Mouse (Mus musculus): ENCODE results near the gene Tdrd9. TPM values are rescaled to one million over a fixed set of nuclear protein-coding genes. Genes with fewer than 3 reads are reported as not detected.

The Tdrd9 gene
- polyA plus RNA-seq, 1 experiment from 2014 or later: 0.10 TPM

DNA sequence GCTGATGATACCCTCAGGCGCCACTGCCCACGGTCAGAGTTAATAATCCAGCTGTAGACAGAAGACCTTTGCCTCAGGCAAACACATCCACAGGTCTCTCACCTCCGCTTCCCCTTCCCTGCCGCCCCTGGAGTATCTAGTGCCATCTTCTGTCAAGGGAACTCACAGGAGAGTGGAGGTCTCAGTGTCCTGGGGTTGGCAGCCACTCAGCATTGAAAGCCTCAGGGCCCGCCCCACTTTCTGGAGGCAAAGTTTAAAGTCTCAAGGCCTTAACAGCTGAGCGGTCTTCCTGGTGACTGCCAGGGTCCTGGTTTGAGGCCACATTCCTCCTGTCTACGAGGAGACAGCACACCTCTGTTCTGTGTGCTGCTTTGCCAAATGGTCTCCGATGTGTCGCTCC, 138.3 kb downstream of the Tdrd9 start:
- H3K27ac ChIP-seq: no peak overlapping the region
- no peaks in the 10 kb centered on the region for H3K9me3 ChIP-seq (replicated peaks)
- H3K36me3 ChIP-seq: no peaks in the 10 kb centered on the region
- peaks cover 71% of the 10 kb centered on the region for H3K27me3 ChIP-seq
- H3K9ac ChIP-seq: no peak overlapping the region
- H3K4me1 ChIP-seq (replicated peaks): peaks cover 8% of the 10 kb centered on the region
- no peak overlapping the region for H3K4me3 ChIP-seq
- no peak overlapping the region for H3K4me2 ChIP-seq
- WGBS: 76% methylated on average over 9 of the region's 9 CpGs
- ATAC-seq (replicated peaks; ENCODE audit: insufficient number of reproducible peaks, insufficient read depth, low FRiP score, low read depth): no peak

- peaks cover 8% of the 10 kb centered on the region for H3K4me1 ChIP-seq (replicated peaks)
- no peak for ATAC-seq (replicated peaks; ENCODE audit: insufficient number of reproducible peaks, insufficient read depth, low FRiP score, low read depth)
- no peak overlapping the region for H3K4me3 ChIP-seq
- no peak overlapping the region for H3K27ac ChIP-seq
- no peaks in the 10 kb centered on the region for H3K9me3 ChIP-seq (replicated peaks)
- 76% methylated on average over 5 of the region's 5 CpGs for WGBS
- H3K36me3 ChIP-seq: no peaks in the 10 kb centered on the region
- H3K27me3 ChIP-seq: peaks cover 77% of the 10 kb centered on the region
- no peak overlapping the region for H3K4me2 ChIP-seq
- no peak overlapping the region for H3K9ac ChIP-seq
Observed at GRCm38 (mm10) chr12:112111323-112111722, 140.0 kb downstream of the Tdrd9 start.

DNA sequence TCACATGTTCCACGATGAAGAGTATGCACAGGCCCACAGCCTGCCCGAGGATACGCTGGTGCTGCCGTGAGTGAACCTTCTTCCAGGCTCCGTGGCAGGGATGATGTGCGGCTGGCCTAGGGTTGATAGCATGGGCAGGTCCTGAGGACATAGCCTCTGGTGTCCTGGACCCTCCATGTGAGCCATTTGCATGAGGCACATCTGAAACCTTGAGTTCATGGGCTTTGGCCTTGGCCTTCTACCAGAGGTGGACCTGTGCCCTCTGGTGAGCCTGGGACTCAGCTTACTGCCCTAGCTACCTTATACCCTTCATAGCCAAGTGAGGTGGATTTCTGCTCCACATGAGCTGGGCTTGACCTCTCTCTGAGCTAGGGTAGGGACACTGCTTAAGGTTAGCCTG, 140.9 kb downstream of the Tdrd9 start:
- Histone ChIP-seq H3K4me1 (replicated peaks) (no peaks in the 10 kb centered on the region), H3K27ac (no peak overlapping the region), H3K36me3 (no peaks in the 10 kb centered on the region), H3K4me3 (no peak overlapping the region), H3K27me3 (peaks cover 69% of the 10 kb centered on the region), H3K4me2 (no peak overlapping the region), H3K9me3 (replicated peaks) (no peaks in the 10 kb centered on the region), H3K9ac (no peak overlapping the region)
- 86% methylated on average over 6 of the region's 6 CpGs for WGBS
- ATAC-seq (replicated peaks; ENCODE audit: insufficient number of reproducible peaks, insufficient read depth, low FRiP score, low read depth): no peak

DNA sequence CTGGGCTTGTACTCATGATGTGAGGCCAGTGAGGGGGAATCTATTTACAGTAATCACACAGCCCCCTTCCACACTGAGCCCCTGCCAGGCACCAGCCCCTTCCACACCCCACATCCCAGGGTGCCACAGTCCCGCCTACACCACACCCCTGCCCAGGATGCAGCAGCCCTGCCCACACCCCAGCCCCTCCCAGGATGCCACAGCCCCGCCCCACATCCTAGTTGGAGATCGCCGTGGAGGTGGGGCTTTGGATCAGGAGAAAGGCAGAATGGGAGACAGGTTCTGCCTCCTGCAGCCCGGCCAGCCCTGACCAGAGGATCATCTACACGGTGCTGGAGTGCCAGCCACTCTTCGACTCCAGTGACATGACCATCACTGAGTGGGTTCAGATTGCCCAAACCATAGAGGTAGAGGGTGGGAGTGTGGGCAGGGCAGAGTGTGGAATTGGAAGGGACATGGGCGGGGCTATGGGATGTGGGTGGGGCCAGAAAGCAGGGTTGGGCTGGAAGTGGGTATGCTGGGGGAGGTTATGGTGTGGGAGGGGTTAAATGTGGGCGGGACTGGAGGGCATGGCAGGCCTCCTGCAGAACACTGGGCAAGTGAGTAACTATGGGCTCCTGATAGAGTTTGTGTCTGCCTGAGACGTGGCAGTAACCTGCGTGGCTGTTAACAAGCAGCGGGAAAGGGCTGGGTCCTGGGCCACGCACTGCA, 141.5 kb downstream of the Tdrd9 start:
- 22% methylated on average over 13 of the region's 13 CpGs for WGBS
- Histone ChIP-seq H3K9me3 (replicated peaks) (no peaks in the 10 kb centered on the region), H3K27ac (no peak overlapping the region), H3K9ac (no peak overlapping the region), H3K36me3 (no peaks in the 10 kb centered on the region), H3K4me3 (no peak overlapping the region), H3K4me2 (no peak overlapping the region), H3K4me1 (replicated peaks) (no peaks in the 10 kb centered on the region), H3K27me3 (peaks cover 63% of the 10 kb centered on the region)
- ATAC-seq (replicated peaks; ENCODE audit: insufficient number of reproducible peaks, insufficient read depth, low FRiP score, low read depth): 0 out of 2 replicates have a peak, but pooled peaks have one; percentile 15

DNA sequence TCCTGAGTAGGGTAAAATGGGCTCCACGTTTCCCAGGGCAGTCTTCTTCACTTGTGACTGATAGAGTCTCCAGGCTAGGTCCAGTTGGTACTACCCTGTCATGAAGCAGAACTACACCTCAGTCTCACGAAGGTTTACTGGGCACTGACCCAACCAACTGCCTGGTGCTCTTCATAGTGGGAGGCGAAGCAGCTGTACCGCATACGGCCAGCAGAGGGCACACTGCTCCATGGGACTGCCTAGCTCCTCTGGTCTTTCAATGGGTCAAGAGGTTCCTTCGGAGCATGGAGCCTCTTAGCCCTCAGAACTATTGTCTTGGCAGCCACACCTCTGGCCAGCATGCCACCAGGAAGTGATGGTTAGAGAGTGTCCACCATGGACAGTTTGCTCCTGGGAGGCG, 142.4 kb downstream of the Tdrd9 start:
- Histone ChIP-seq H3K4me3 (no peak overlapping the region), H3K4me1 (replicated peaks) (no peaks in the 10 kb centered on the region), H3K9ac (no peak overlapping the region), H3K36me3 (no peaks in the 10 kb centered on the region), H3K4me2 (no peak overlapping the region), H3K9me3 (replicated peaks) (no peaks in the 10 kb centered on the region), H3K27ac (no peak overlapping the region), H3K27me3 (peaks cover 59% of the 10 kb centered on the region)
- ATAC-seq (replicated peaks; ENCODE audit: insufficient number of reproducible peaks, insufficient read depth, low FRiP score, low read depth): no peak
- 14% methylated on average over 7 of the region's 7 CpGs for WGBS

DNA sequence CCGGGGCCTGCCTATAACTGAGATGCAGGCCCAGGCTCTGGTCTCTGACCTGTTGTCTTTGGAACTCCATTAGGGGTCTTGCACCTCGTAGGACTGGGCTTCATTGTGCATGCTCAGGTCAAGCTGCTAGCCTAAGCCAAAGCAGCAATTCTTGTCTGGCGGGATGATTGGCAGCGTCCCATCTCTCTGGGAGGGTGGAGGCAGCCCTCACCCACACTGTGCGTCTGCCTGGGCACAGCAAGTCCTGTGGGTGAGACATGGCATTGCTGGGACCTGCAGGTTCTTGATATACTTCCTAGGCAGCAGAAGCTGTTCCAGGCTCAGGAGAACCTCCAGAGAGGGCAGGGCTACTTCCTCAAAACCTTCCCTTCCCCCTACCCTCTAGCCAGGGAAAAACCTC, 145.6 kb downstream of the Tdrd9 start:
- H3K27ac ChIP-seq: no peak overlapping the region
- no peaks in the 10 kb centered on the region for H3K36me3 ChIP-seq
- WGBS: 66% methylated on average over 5 of the region's 5 CpGs
- no peak overlapping the region for H3K4me2 ChIP-seq
- no peaks in the 10 kb centered on the region for H3K4me1 ChIP-seq (replicated peaks)
- no peak for ATAC-seq (replicated peaks; ENCODE audit: insufficient number of reproducible peaks, insufficient read depth, low FRiP score, low read depth)
- H3K27me3 ChIP-seq: peaks cover 49% of the 10 kb centered on the region
- H3K9me3 ChIP-seq (replicated peaks): no peaks in the 10 kb centered on the region
- H3K4me3 ChIP-seq: no peak overlapping the region
- H3K9ac ChIP-seq: no peak overlapping the region

DNA sequence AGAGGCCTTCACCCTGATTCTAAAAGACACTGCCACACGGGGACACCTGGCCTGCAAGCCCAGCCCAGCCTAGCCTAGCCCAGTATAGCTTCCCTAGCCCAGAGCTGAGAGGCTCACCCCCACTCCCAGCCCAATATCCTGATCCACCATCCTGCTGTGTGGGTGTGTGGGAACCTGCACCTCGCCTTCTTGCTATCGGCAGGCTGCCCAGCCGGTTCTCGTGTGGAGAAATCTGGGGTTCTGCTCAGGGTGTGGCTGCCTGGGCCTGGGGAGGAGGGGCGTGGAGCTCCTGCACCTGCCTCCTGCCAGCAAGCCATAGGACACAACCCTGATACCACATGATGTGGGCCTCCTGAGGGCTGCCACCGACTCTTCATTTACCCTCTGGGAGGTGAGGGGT, 146.3 kb downstream of the Tdrd9 start:
- Histone ChIP-seq H3K27me3 (peaks cover 48% of the 10 kb centered on the region), H3K36me3 (no peaks in the 10 kb centered on the region), H3K4me1 (replicated peaks) (no peaks in the 10 kb centered on the region), H3K9me3 (replicated peaks) (no peaks in the 10 kb centered on the region), H3K9ac (no peak overlapping the region), H3K4me2 (no peak overlapping the region), H3K27ac (no peak overlapping the region), H3K4me3 (no peak overlapping the region)
- WGBS: 74% methylated on average over 7 of the region's 7 CpGs
- ATAC-seq (replicated peaks; ENCODE audit: insufficient number of reproducible peaks, insufficient read depth, low FRiP score, low read depth): no peak

Small RNAs within 50 kb of the gene (microRNA-seq; reads per million reads assigned to microRNA genes)
- gene Mir3073a (not detected), gene Mir3073b (not detected)

Other genes starting within 250 kb of the Tdrd9 start
- 105 and 126 TPM in 2 replicates for gene Klc1, start 212.7 kb upstream of the Tdrd9 start, polyA plus RNA-seq (2015; fragmentation: Nextera tagmentation; extraction: Ambion mirVana)
- gene Xrcc3, start 157.7 kb upstream of the Tdrd9 start, polyA plus RNA-seq (2015; fragmentation: Nextera tagmentation; extraction: Ambion mirVana): 3.8 and 7.8 TPM in 2 replicates
- 86.6 and 99.9 TPM in 2 replicates for gene Zfyve21, start 157.4 kb upstream of the Tdrd9 start, polyA plus RNA-seq (2015; fragmentation: Nextera tagmentation; extraction: Ambion mirVana)
- 11.1 and 15.3 TPM in 2 replicates for gene Ppp1r13b, start 63.4 kb upstream of the Tdrd9 start, polyA plus RNA-seq (2015; fragmentation: Nextera tagmentation; extraction: Ambion mirVana)
- gene Atp5mpl, start 4.6 kb upstream of the Tdrd9 start, polyA plus RNA-seq (2015; fragmentation: Nextera tagmentation; extraction: Ambion mirVana): 1,223 and 1,834 TPM in 2 replicates
- 0.43 and 0.48 TPM in 2 replicates for gene Rd3l, start 9.8 kb downstream of the Tdrd9 start, polyA plus RNA-seq (2015; fragmentation: Nextera tagmentation; extraction: Ambion mirVana)
- gene Aspg, start 135.1 kb downstream of the Tdrd9 start, polyA plus RNA-seq (2015; fragmentation: Nextera tagmentation; extraction: Ambion mirVana): 0.34 and 0.45 TPM in 2 replicates
- 2.4 and 3.1 TPM in 2 replicates for gene Kif26a, start 174.6 kb downstream of the Tdrd9 start, polyA plus RNA-seq (2015; fragmentation: Nextera tagmentation; extraction: Ambion mirVana)

Data from heart, embryonic 15.5 days (tissue).